Mouse (Mus musculus) heart, embryonic 13.5 days (tissue): ENCODE data around the gene Lgmn. TPM values are rescaled to one million over a fixed set of nuclear protein-coding genes. Genes with fewer than 3 reads are reported as not detected.

Experiments used
- ATAC-seq: fragments of 200-750 bp; cut with Nextera tagmentation; 2 replicates; pipeline ENCODE4 v1.8.0; 2017; ENCODE audit warnings: moderate TSS enrichment; ENCODE audit not compliant: insufficient number of reproducible peaks, low FRiP score, low TSS enrichment; ENCODE audit errors: extremely low read depth
- H3K27ac ChIP-seq: fragments of 300-500 bp; sonication (generic); replicated peaks from 2 replicates; pipeline ENCODE4 v1.5.1; 2015; ENCODE audit warnings: moderate library complexity, mild to moderate bottlenecking, inconsistent platforms
- H3K27me3 ChIP-seq: fragments of 300-500 bp; sonication (generic); replicated peaks from 2 replicates; pipeline ENCODE4 v1.6.1; 2015; ENCODE audit warnings: mild to moderate bottlenecking, inconsistent platforms
- H3K36me3 ChIP-seq: fragments of 300-500 bp; sonication (generic); 2 replicates; pipeline ENCODE4 v1.6.1; 2015; ENCODE audit warnings: mild to moderate bottlenecking, inconsistent platforms
- H3K4me1 ChIP-seq: fragments of 300-500 bp; sonication (generic); 2 replicates; pipeline ENCODE4 v1.6.1; 2015; ENCODE audit warnings: inconsistent platforms
- H3K4me2 ChIP-seq: fragments of 300-500 bp; sonication (generic); 2 replicates; pipeline ENCODE4 v1.6.1; 2015; ENCODE audit warnings: inconsistent platforms, mild to moderate bottlenecking, moderate library complexity
- H3K4me3 ChIP-seq: fragments of 300-500 bp; sonication (generic); 2 replicates; pipeline ENCODE4 v1.5.1; 2015; ENCODE audit warnings: moderate library complexity, mild to moderate bottlenecking, inconsistent platforms
- H3K9ac ChIP-seq: fragments of 300-500 bp; sonication (generic); 2 replicates; pipeline ENCODE4 v1.6.1; 2015; ENCODE audit warnings: inconsistent platforms, mild to moderate bottlenecking, moderate library complexity
- H3K9me3 ChIP-seq: fragments of 300-500 bp; sonication (generic); 2 replicates; pipeline ENCODE4 v1.6.1; 2016; ENCODE audit warnings: inconsistent platforms
- WGBS: fragments of 180-500 bp; shearing (Covaris S2); methylation state at CpG from one replicate; pipeline ENCODE4 v1.1.7; 2015; ENCODE audit warnings: mixed read lengths; 5-methylcytosine and 5-hydroxymethylcytosine counted together
- polyA plus RNA-seq: library from polyadenylated mRNA; unstranded; fragments of >200 nt; fragmentation: Nextera tagmentation; extraction: Ambion mirVana; gene quantifications from 2 replicates; pipeline ENCODE4 v1.2.1, GENCODE M21; 2015

The Lgmn gene
- 119 and 122 TPM in 2 replicates for polyA plus RNA-seq

- H3K27me3 ChIP-seq: no peaks in the 10 kb centered on the region
- no peaks in the 10 kb centered on the region for H3K9me3 ChIP-seq
- ATAC-seq: peak; percentile 99
- peaks cover 23% of the 10 kb centered on the region for H3K4me1 ChIP-seq
- H3K4me3 ChIP-seq: peak within 1 kb of the TSS; percentile 75
- H3K4me2 ChIP-seq: peak within 1 kb of the TSS; percentile 78
- H3K9ac ChIP-seq: peak within 1 kb of the TSS; percentile 87
- H3K36me3 ChIP-seq: no peaks in the 10 kb centered on the region
- peak within 1 kb of the TSS; percentile 88 for H3K27ac ChIP-seq
- WGBS: 0% methylated on average over 28 of the region's 28 CpGs
These were observed at the start of gene Lgmn for GRCm38 (mm10) chr12:102439632-102440023. Gene Lgmn (minus strand): TSS chr12:102439813.

GRCm38 (mm10) chr12:102484946-102485345 is 45.3 kb upstream of the Lgmn start:
- no peaks in the 10 kb centered on the region for H3K27me3 ChIP-seq
- no peaks in the 10 kb centered on the region for H3K4me1 ChIP-seq
- no peak overlapping the region for H3K27ac ChIP-seq
- 53% methylated on average over 3 of the region's 3 CpGs for WGBS
- peaks cover 95% of the 10 kb centered on the region for H3K36me3 ChIP-seq
- no peak overlapping the region for H3K4me2 ChIP-seq
- ATAC-seq: no peak
- H3K4me3 ChIP-seq: no peak overlapping the region
- H3K9ac ChIP-seq: no peak overlapping the region
- no peaks in the 10 kb centered on the region for H3K9me3 ChIP-seq

- Histone ChIP-seq H3K9ac (no peak overlapping the region), H3K27ac (no peak overlapping the region), H3K36me3 (peaks cover 88% of the 10 kb centered on the region), H3K4me1 (no peaks in the 10 kb centered on the region), H3K27me3 (no peaks in the 10 kb centered on the region), H3K4me2 (no peak overlapping the region), H3K4me3 (no peak overlapping the region), H3K9me3 (no peaks in the 10 kb centered on the region)
- no peak for ATAC-seq
- WGBS: 84% methylated on average over 4 of the region's 4 CpGs
These were observed 40.9 kb upstream of the Lgmn start for GRCm38 (mm10) chr12:102480481-102480880.

- no peak for ATAC-seq
These were observed 34.8 kb upstream of the Lgmn start for GRCm38 (mm10) chr12:102474411-102474810.

GRCm38 (mm10) chr12:102468894-102469764 is 29.5 kb upstream of the Lgmn start, which contains the start of gene Golga5:
Gene Golga5 (plus strand): TSS chr12:102469135.
- peak within 1 kb of the TSS; percentile 95 for H3K4me3 ChIP-seq
- peak within 1 kb of the TSS; percentile 81 for H3K4me2 ChIP-seq
- peak within 1 kb of the TSS; percentile 61 for H3K27ac ChIP-seq
- peak within 1 kb of the TSS; percentile 96 for H3K9ac ChIP-seq
- peaks cover 11% of the 10 kb centered on the region for H3K4me1 ChIP-seq
- H3K9me3 ChIP-seq: no peaks in the 10 kb centered on the region
- H3K36me3 ChIP-seq: peaks cover 21% of the 10 kb centered on the region
- ATAC-seq: peak; percentile 99
- WGBS: under 1% methylated on average over 83 of the region's 86 CpGs
- H3K27me3 ChIP-seq: no peaks in the 10 kb centered on the region

More at GRCm38 (mm10) chr12:102474411-102474810, 34.8 kb upstream of the Lgmn start:
- WGBS: 85% methylated on average over 7 of the region's 7 CpGs
- Histone ChIP-seq H3K27me3 (no peaks in the 10 kb centered on the region), H3K27ac (no peak overlapping the region), H3K36me3 (peaks cover 63% of the 10 kb centered on the region), H3K9ac (no peak overlapping the region), H3K4me1 (peaks cover 11% of the 10 kb centered on the region), H3K9me3 (no peaks in the 10 kb centered on the region), H3K4me2 (no peak overlapping the region), H3K4me3 (no peak overlapping the region)

- H3K4me1 ChIP-seq: peaks cover 11% of the 10 kb centered on the region
- no peaks in the 10 kb centered on the region for H3K9me3 ChIP-seq
- H3K9ac ChIP-seq: no peak overlapping the region
- no peaks in the 10 kb centered on the region for H3K27me3 ChIP-seq
- no peak overlapping the region for H3K4me2 ChIP-seq
- ATAC-seq: no peak
- 60% methylated on average over 1 of the region's 1 CpGs for WGBS
- no peak overlapping the region for H3K27ac ChIP-seq
- no peak overlapping the region for H3K4me3 ChIP-seq
- H3K36me3 ChIP-seq: peaks cover 11% of the 10 kb centered on the region
These were observed 28.5 kb upstream of the Lgmn start for GRCm38 (mm10) chr12:102468136-102468535.

- Histone ChIP-seq H3K27ac (no peak overlapping the region), H3K27me3 (no peaks in the 10 kb centered on the region), H3K36me3 (no peaks in the 10 kb centered on the region), H3K4me2 (no peak overlapping the region), H3K4me3 (no peak overlapping the region), H3K9ac (no peak overlapping the region), H3K9me3 (no peaks in the 10 kb centered on the region), H3K4me1 (peaks cover 5% of the 10 kb centered on the region)
- no peak for ATAC-seq
- 58% methylated on average over 4 of the region's 4 CpGs for WGBS
These were observed 25.0 kb upstream of the Lgmn start for GRCm38 (mm10) chr12:102464650-102465049.

- Histone ChIP-seq H3K4me3 (no peak overlapping the region), H3K9me3 (no peaks in the 10 kb centered on the region), H3K27me3 (no peaks in the 10 kb centered on the region), H3K4me1 (peaks cover 4% of the 10 kb centered on the region; the same call in 1 of the 2 replicates), H3K27ac (no peak overlapping the region), H3K9ac (no peak overlapping the region), H3K4me2 (no peak overlapping the region), H3K36me3 (no peaks in the 10 kb centered on the region)
- 62% methylated on average over 5 of the region's 5 CpGs for WGBS
- ATAC-seq: no peak
These were observed 21.6 kb upstream of the Lgmn start for GRCm38 (mm10) chr12:102461177-102461576.

- ATAC-seq: no peak
- Histone ChIP-seq H3K4me1 (peaks cover 4% of the 10 kb centered on the region; the same call in 1 of the 2 replicates), H3K27ac (no peak overlapping the region), H3K36me3 (no peaks in the 10 kb centered on the region), H3K4me2 (no peak overlapping the region), H3K27me3 (no peaks in the 10 kb centered on the region), H3K4me3 (no peak overlapping the region), H3K9me3 (no peaks in the 10 kb centered on the region), H3K9ac (no peak overlapping the region)
- WGBS: 49% methylated on average over 5 of the region's 5 CpGs
These were observed 20.4 kb upstream of the Lgmn start for GRCm38 (mm10) chr12:102460014-102460413.

GRCm38 (mm10) chr12:102456467-102457193 is 17.0 kb upstream of the Lgmn start:
- Histone ChIP-seq H3K9me3 (no peaks in the 10 kb centered on the region), H3K9ac (no peak overlapping the region), H3K4me1 (peaks cover 8% of the 10 kb centered on the region; the same call in 1 of the 2 replicates), H3K27ac (no peak overlapping the region), H3K27me3 (no peaks in the 10 kb centered on the region), H3K36me3 (no peaks in the 10 kb centered on the region), H3K4me3 (no peak overlapping the region), H3K4me2 (no peak overlapping the region)
- ATAC-seq: no peak
- WGBS: 65% methylated on average over 7 of the region's 7 CpGs

- Histone ChIP-seq H3K4me2 (no peak overlapping the region), H3K27ac (no peak overlapping the region), H3K9me3 (no peaks in the 10 kb centered on the region), H3K4me1 (peaks cover 14% of the 10 kb centered on the region), H3K9ac (no peak overlapping the region), H3K36me3 (no peaks in the 10 kb centered on the region), H3K27me3 (no peaks in the 10 kb centered on the region), H3K4me3 (no peak overlapping the region)
- WGBS: 59% methylated on average over 6 of the region's 6 CpGs
- ATAC-seq: no peak
These were observed 14.0 kb upstream of the Lgmn start for GRCm38 (mm10) chr12:102453581-102453980.
